Mouse (Mus musculus): ENCODE measurements around the gene Hexa.

GRCm38 (mm10) chr9:59567111-59567510, 27.8 kb downstream of the Hexa start:
- TF ChIP-seq CTCF (IDR thresholded peaks at IDR 0.05; ENCODE audit: low read depth, low read length) (peak; percentile 58), POLR2A (IDR thresholded peaks at IDR 0.05; ENCODE audit: borderline replicate concordance, low read depth, low read length) (no peak)

All from bone marrow macrophage, adult 2 months (primary cell).